Mouse (Mus musculus) neural tube, embryonic 14.5 days (tissue): ENCODE measurements around the gene Ranbp10. TPM values are rescaled to one million over a fixed set of nuclear protein-coding genes. Genes with fewer than 3 reads are reported as not detected.
A peak's percentile ranks its signal among the peaks of the same experiment; 100 is the strongest.

Experiments used
- ATAC-seq: fragments of 200-750 bp; cut with Nextera tagmentation; 2 replicates; pipeline ENCODE4 v1.8.0; 2017; ENCODE audit warnings: low read depth, mild to moderate bottlenecking, moderate TSS enrichment, moderate library complexity
- H3K27ac ChIP-seq: fragments of 300-500 bp; sonication (generic); 2 replicates; pipeline ENCODE4 v1.5.1; 2014; ENCODE audit warnings: low read depth, mild to moderate bottlenecking, control low read depth, low read length, moderate library complexity, mixed read lengths
- H3K27me3 ChIP-seq: fragments of 300-500 bp; sonication (generic); 2 replicates; pipeline ENCODE4 v1.6.1; 2014; ENCODE audit warnings: low read length; ENCODE audit not compliant: control insufficient read depth, insufficient read depth
- H3K36me3 ChIP-seq: fragments of 300-500 bp; sonication (generic); 2 replicates; pipeline ENCODE4 v1.6.1; 2014; ENCODE audit warnings: low read length, mixed read lengths; ENCODE audit not compliant: control insufficient read depth, insufficient read depth
- H3K4me1 ChIP-seq: fragments of 300-500 bp; sonication (generic); 2 replicates; pipeline ENCODE4 v1.6.1; 2014; ENCODE audit warnings: low read length; ENCODE audit not compliant: control insufficient read depth, insufficient read depth
- H3K4me2 ChIP-seq: fragments of 300-500 bp; sonication (generic); 2 replicates; pipeline ENCODE4 v1.6.1; 2014; ENCODE audit warnings: mild to moderate bottlenecking, low read depth, low read length, control low read depth
- H3K4me3 ChIP-seq: fragments of 300-500 bp; sonication (generic); 2 replicates; pipeline ENCODE4 v1.5.1; 2014; ENCODE audit warnings: low read depth, low read length, control low read depth, mixed read lengths
- H3K9ac ChIP-seq: fragments of 300-500 bp; sonication (generic); replicated peaks from 2 replicates; pipeline ENCODE4 v1.6.1; 2014; ENCODE audit warnings: low read depth, mild to moderate bottlenecking, control low read depth, low read length, mixed read lengths
- H3K9me3 ChIP-seq: fragments of 300-500 bp; sonication (generic); 2 replicates; pipeline ENCODE4 v1.6.1; 2016; ENCODE audit warnings: low read length; ENCODE audit not compliant: control insufficient read depth
- WGBS: fragments of 180-500 bp; shearing (Covaris S2); extraction: QIAGEN DNeasy Blood & Tissue Kit; methylation state at CpG from one replicate; pipeline ENCODE4 v1.1.7; 2014; 5-methylcytosine and 5-hydroxymethylcytosine counted together
- polyA plus RNA-seq: library from polyadenylated mRNA; unstranded; fragments of >200 nt; fragmentation: Nextera tagmentation; extraction: Ambion mirVana; gene quantifications from 2 replicates; pipeline ENCODE4 v1.2.1, GENCODE M21; 2014

Gene Ranbp10
- polyA plus RNA-seq, result 13.6 and 14.7 TPM in 2 replicates

- peak within 1 kb of the TSS; percentile 98 for H3K4me3 ChIP-seq
- H3K4me2 ChIP-seq, result peak within 1 kb of the TSS; percentile 96
- peak within 1 kb of the TSS; percentile 92 for H3K9ac ChIP-seq
- no peaks in the 10 kb centered on the region for H3K9me3 ChIP-seq
- peaks cover 14% of the 10 kb centered on the region; the same call in 1 of the 2 replicates for H3K36me3 ChIP-seq
- WGBS, result 0% methylated on average over 51 of the region's 52 CpGs
- H3K4me1 ChIP-seq, result peaks cover 10% of the 10 kb centered on the region
- H3K27me3 ChIP-seq, result no peaks in the 10 kb centered on the region; the same call in 1 of the 2 replicates
- peak; percentile 99 for ATAC-seq
- H3K27ac ChIP-seq, result peak within 1 kb of the TSS; percentile 71
These were observed at the start of gene Ranbp10, which contains the start of gene Tsnaxip1 for GRCm38 (mm10) chr8:105826861-105827848. Gene Ranbp10 (minus strand): TSS chr8:105827350. Gene Tsnaxip1 (plus strand): TSS chr8:105827731.

DNA sequence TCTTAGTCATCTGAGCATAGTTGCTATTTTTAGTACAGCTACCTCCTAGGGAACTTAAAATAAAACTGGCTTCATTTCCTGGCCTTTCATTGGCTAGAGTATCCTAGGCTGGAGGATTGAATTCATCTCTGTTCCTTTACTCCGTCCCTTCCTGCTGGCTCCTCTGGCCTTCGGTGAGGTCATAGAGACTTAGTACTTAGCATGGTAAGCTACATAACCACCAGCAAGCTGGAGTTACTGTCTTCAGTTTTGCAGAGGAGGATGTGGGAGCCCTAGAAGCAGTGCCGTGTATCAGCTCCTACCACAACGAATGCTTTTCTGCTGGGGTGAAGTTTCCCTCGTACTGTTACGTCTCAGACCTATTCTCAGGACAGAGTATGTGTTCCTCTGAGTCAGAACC, 47.2 kb upstream of the Ranbp10 start:
- Histone ChIP-seq H3K27me3 (no peaks in the 10 kb centered on the region), H3K4me1 (no peaks in the 10 kb centered on the region), H3K9me3 (no peaks in the 10 kb centered on the region), H3K4me2 (no peak overlapping the region), H3K9ac (no peak overlapping the region), H3K4me3 (no peak overlapping the region), H3K27ac (no peak overlapping the region), H3K36me3 (peaks cover 35% of the 10 kb centered on the region)
- no peak for ATAC-seq
- WGBS, result 83% methylated on average over 6 of the region's 6 CpGs

DNA sequence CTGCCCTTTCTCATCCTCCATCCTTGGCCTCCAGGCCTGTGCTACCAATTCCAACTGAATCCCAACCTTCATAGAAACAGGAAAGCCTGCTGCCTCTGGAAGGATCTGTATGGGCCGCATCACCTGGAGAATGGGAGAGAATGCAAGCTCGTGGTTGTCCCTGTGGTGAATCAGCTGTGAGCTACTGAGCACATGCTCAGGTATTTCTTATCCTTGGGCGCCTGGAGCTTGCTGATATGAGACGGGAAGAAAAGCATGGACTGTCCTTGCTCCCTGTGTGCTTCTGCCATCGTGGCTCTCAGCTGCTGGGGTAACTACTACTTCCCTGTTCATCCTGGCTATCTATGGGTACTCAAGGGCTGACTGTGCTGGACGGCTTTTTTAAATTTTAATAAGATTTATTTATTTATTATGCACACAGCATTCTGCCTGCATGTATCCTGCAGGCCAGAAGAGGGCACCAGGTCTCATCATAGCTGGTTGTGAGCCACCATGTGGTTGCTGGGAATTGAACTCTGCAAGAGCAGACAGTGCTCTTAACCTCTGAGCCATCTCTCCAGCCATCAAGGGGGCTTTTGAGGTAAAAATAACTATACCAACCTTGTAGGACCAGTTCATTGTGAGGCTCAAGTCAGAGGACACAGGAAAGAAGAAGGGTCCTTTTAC, 39.3 kb upstream of the Ranbp10 start:
- Histone ChIP-seq H3K36me3 (peaks cover 17% of the 10 kb centered on the region), H3K9ac (no peak overlapping the region), H3K27ac (no peak overlapping the region), H3K27me3 (no peaks in the 10 kb centered on the region), H3K4me3 (no peak overlapping the region), H3K4me2 (no peak overlapping the region), H3K9me3 (no peaks in the 10 kb centered on the region), H3K4me1 (peaks cover 13% of the 10 kb centered on the region)
- WGBS, result 90% methylated on average over 6 of the region's 6 CpGs
- no peak for ATAC-seq

DNA sequence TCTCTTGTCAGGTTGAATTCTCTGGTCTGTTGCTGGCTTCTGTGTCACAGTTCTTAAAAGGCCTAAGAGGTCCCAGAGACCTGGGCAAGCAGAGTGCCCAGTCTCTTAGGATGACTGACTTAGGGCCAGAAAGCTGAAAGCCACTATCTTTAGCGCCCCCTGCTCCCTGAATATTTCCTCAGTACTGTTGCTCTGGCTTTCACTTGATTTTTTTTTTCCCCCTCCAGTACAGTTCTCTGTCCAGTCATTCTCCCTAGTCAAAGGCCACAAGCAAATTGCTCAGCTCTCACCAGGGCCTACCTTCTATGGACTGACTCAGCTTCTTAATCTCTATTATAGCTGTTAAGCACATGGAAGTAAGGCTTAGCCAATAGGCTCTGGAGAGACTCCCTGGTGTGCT, 34.8 kb upstream of the Ranbp10 start:
- H3K4me2 ChIP-seq, result peak overlapping the region; percentile 87
- ATAC-seq, result no peak
- no peaks in the 10 kb centered on the region for H3K27me3 ChIP-seq
- H3K4me1 ChIP-seq, result peaks cover 32% of the 10 kb centered on the region
- no peak overlapping the region for H3K27ac ChIP-seq
- peak overlapping the region; percentile 75 for H3K9ac ChIP-seq
- H3K9me3 ChIP-seq, result no peaks in the 10 kb centered on the region
- H3K4me3 ChIP-seq, result peak overlapping the region; percentile 90
- peaks cover 5% of the 10 kb centered on the region for H3K36me3 ChIP-seq
- WGBS, result 0% methylated on average over 1 of the region's 1 CpGs

GRCm38 (mm10) chr8:105860143-105860981, 33.2 kb upstream of the Ranbp10 start, which contains the start of gene Nutf2:
Gene Nutf2 (plus strand): TSS chr8:105860580.
- peak within 1 kb of the TSS; percentile 90 for H3K4me3 ChIP-seq
- H3K36me3 ChIP-seq, result no peaks in the 10 kb centered on the region
- no peaks in the 10 kb centered on the region for H3K27me3 ChIP-seq
- no peaks in the 10 kb centered on the region for H3K9me3 ChIP-seq
- H3K27ac ChIP-seq, result peak within 1 kb of the TSS; percentile 74
- peak within 1 kb of the TSS; percentile 75 for H3K9ac ChIP-seq
- H3K4me1 ChIP-seq, result peaks cover 44% of the 10 kb centered on the region
- peak within 1 kb of the TSS; percentile 87 for H3K4me2 ChIP-seq
- WGBS, result under 1% methylated on average over 57 of the region's 59 CpGs
- ATAC-seq, result peak; percentile 97

DNA sequence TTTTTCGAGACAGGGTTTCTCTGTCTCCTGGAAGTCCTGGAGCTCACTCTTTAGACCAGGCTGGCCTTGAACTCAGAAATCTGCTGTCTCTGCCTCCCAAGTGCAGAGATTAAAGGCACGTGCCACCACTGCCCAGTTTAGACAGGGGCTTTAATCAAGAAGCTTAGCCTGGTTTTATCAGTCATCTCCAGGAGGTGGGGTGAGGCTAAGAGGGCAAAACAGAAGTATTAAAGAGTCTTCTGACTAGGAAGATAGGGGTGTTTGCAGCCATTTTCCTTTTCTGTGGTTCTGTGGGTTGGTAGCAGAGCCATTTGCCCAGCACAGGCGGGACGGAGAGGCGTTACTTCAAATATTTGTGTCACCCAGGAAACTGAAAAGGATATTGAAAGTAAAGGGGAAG, 32.2 kb upstream of the Ranbp10 start:
- Histone ChIP-seq H3K27ac (no peak overlapping the region), H3K9ac (no peak overlapping the region), H3K9me3 (no peaks in the 10 kb centered on the region), H3K4me1 (peaks cover 45% of the 10 kb centered on the region), H3K27me3 (no peaks in the 10 kb centered on the region), H3K4me3 (no peak overlapping the region), H3K4me2 (no peak overlapping the region), H3K36me3 (no peaks in the 10 kb centered on the region)
- no peak for ATAC-seq
- 80% methylated on average over 5 of the region's 5 CpGs for WGBS

DNA sequence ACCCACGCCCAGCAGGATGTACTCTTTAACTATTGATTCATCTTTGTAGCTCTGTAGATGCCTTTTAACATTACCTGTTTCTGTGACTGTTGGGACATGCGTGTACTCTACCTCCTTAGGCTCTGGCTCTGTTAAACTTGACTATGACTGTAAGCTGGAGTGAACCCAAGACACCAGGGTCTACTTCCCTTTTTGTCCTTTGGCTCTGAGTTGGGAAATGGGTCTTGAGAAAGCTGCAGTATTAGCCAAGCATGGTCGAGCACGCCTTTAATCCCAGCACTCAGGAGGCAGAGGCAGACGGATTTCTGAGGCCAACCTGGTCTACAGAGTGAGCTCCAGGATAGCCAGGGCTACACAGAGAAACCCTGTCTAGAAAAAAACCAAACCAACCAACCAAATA, 31.3 kb upstream of the Ranbp10 start:
- WGBS, result 90% methylated on average over 5 of the region's 5 CpGs
- no peak overlapping the region for H3K4me3 ChIP-seq
- H3K4me2 ChIP-seq, result no peak overlapping the region
- no peaks in the 10 kb centered on the region for H3K36me3 ChIP-seq
- ATAC-seq, result no peak
- no peak overlapping the region for H3K27ac ChIP-seq
- no peak overlapping the region for H3K9ac ChIP-seq
- no peaks in the 10 kb centered on the region for H3K9me3 ChIP-seq
- peaks cover 44% of the 10 kb centered on the region for H3K4me1 ChIP-seq
- H3K27me3 ChIP-seq, result no peaks in the 10 kb centered on the region

DNA sequence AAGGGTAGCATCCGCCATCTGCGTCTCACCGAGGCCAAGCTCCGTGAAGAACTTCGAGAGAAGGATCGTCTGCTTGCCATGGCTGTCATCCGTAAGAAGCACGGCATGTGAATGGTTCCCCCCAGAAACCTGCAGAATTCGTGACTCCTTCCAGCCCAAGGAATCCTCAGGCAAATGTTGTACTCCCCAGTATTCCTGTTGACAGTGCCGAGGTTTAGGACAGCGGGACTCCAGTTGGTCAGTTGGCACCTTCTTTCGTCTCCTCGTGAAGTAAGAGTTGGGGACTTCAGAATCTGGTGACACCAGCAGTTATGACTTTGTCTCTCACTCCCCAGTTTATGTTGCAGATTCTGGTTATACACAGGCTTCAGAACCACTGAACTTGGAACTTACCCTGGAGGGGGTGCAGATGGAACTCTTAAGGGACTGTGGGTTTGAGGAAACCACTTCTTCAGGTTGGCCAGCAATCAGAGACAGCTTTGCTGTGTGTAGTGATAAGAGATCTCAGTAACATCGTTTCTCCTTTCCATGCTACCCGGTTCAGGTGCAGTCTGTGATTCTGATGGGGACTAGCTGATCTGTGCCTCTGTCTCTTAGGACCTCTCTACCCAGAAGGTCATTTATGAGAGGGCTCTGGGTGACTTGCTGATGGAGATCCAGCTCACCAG, 29.2 kb upstream of the Ranbp10 start:
- Histone ChIP-seq H3K9ac (peak overlapping the region; percentile 69), H3K36me3 (no peaks in the 10 kb centered on the region), H3K9me3 (no peaks in the 10 kb centered on the region), H3K27ac (peak overlapping the region; percentile 75), H3K4me3 (peak overlapping the region; percentile 78), H3K4me2 (peak overlapping the region; percentile 98), H3K4me1 (peaks cover 32% of the 10 kb centered on the region), H3K27me3 (no peaks in the 10 kb centered on the region)
- no peak for ATAC-seq
- WGBS, result 23% methylated on average over 15 of the region's 15 CpGs
